Mouse (Mus musculus): ENCODE results near the gene Bcl3.

The Bcl3 gene

GRCm38 (mm10) chr7:19834055-19834454 is 11.5 kb upstream of the Bcl3 start:
- no peak for DNase-seq (ENCODE audit: low read depth)

- no peak for DNase-seq (ENCODE audit: low read depth)
Measured at GRCm38 (mm10) chr7:19831837-19832236, 9.3 kb upstream of the Bcl3 start.

GRCm38 (mm10) chr7:19830682-19831156 is 8.1 kb upstream of the Bcl3 start:
- DNase-seq (ENCODE audit: low read depth): no peak

GRCm38 (mm10) chr7:19829694-19830093 is 7.1 kb upstream of the Bcl3 start:
- DNase-seq (ENCODE audit: low read depth): no peak

GRCm38 (mm10) chr7:19826756-19827155 is 4.2 kb upstream of the Bcl3 start:
- no peak for DNase-seq (ENCODE audit: low read depth)

- peak; percentile 75 for DNase-seq (ENCODE audit: low read depth)
Measured at GRCm38 (mm10) chr7:19824182-19824973, 1.8 kb upstream of the Bcl3 start.

- no peak for DNase-seq (ENCODE audit: low read depth)
Measured at GRCm38 (mm10) chr7:19823256-19824181, 949 bp upstream of the Bcl3 start.

- no peak for DNase-seq (ENCODE audit: low read depth)
Measured at GRCm38 (mm10) chr7:19822193-19822592, 377 bp downstream of the Bcl3 start.

GRCm38 (mm10) chr7:19821633-19822032 is 937 bp downstream of the Bcl3 start:
- DNase-seq (ENCODE audit: low read depth): no peak

GRCm38 (mm10) chr7:19820347-19821048 is 2.1 kb downstream of the Bcl3 start:
- no peak for DNase-seq (ENCODE audit: low read depth)

GRCm38 (mm10) chr7:19818875-19819274 is 3.7 kb downstream of the Bcl3 start:
- no peak for DNase-seq (ENCODE audit: low read depth)

GRCm38 (mm10) chr7:19818440-19818839 is 4.1 kb downstream of the Bcl3 start:
- DNase-seq (ENCODE audit: low read depth): no peak

GRCm38 (mm10) chr7:19817382-19818105 is 5.0 kb downstream of the Bcl3 start:
- DNase-seq (ENCODE audit: low read depth): no peak

GRCm38 (mm10) chr7:19816224-19816771 is 6.3 kb downstream of the Bcl3 start:
- peak; percentile 56 for DNase-seq (ENCODE audit: low read depth)

GRCm38 (mm10) chr7:19815296-19816223 is 7.0 kb downstream of the Bcl3 start:
- DNase-seq (ENCODE audit: low read depth): no peak

GRCm38 (mm10) chr7:19813579-19814122 is 8.9 kb downstream of the Bcl3 start:
- DNase-seq (ENCODE audit: low read depth): no peak

- no peak for DNase-seq (ENCODE audit: low read depth)
Measured at GRCm38 (mm10) chr7:19813161-19813560, 9.4 kb downstream of the Bcl3 start.

GRCm38 (mm10) chr7:19811114-19811513 is 11.5 kb downstream of the Bcl3 start:
- DNase-seq (ENCODE audit: low read depth): no peak

GRCm38 (mm10) chr7:19809369-19809768 is 13.2 kb downstream of the Bcl3 start:
- DNase-seq (ENCODE audit: low read depth): no peak

Data from c-Kit-positive CD71-positive TER-119-negative erythroid progenitor cells, embryonic 14.5 days (primary cell).